Mouse (Mus musculus): ENCODE data around the gene Taf1d.
A peak's percentile ranks its signal among the peaks of the same experiment; 100 is the strongest.
"Not testable (repeated sequence)": the region's sequence is repeated elsewhere in the genome, so short reads cannot be mapped to it uniquely, and the experiment has no call there.

Taf1d gene

DNA sequence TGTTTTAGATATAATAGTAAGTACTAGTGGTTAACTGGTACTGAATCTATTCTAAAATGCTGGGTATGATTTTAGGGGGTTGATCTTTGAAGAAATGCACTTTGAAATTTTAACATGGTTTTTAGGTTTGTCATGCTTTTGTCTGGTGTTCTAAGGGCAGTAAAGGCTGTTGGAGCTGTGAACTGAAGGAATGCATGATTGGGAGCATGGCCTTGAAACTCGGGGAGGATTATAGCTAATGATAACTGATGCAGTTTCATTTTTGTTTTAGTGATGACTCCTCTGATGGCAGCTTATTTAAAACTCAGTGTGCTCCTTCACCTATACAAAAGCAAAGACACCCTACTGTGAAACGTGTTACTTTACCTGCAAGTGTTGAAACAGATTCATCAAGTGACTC lies 2.2 kb downstream of the Taf1d start:
- no peak for DNase-seq (ENCODE audit: extremely low spot score)

DNA sequence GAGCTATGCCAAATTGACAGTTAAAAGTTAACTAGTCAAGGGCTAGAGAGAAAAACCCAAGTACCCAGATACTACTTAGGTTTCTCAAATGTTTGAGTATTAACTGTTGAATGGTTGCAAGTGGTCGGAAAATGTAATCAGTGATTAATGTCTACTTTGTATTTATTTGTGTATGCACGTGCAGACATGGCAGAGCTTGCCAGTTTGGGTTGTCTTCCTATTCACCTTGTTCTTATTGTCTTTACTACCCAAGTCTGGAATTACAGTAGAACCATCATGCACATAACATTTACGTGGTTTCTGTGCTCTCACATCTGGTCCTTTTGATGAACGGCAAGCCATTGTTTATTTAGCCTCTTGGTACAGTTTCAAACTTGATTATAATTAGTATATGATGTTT lies 3.4 kb downstream of the Taf1d start:
- DNase-seq (ENCODE audit: extremely low spot score), result no peak

GRCm38 (mm10) chr9:15310179-15310578 lies 4.2 kb downstream of the Taf1d start:
- DNase-seq (ENCODE audit: extremely low spot score), result no peak

DNA sequence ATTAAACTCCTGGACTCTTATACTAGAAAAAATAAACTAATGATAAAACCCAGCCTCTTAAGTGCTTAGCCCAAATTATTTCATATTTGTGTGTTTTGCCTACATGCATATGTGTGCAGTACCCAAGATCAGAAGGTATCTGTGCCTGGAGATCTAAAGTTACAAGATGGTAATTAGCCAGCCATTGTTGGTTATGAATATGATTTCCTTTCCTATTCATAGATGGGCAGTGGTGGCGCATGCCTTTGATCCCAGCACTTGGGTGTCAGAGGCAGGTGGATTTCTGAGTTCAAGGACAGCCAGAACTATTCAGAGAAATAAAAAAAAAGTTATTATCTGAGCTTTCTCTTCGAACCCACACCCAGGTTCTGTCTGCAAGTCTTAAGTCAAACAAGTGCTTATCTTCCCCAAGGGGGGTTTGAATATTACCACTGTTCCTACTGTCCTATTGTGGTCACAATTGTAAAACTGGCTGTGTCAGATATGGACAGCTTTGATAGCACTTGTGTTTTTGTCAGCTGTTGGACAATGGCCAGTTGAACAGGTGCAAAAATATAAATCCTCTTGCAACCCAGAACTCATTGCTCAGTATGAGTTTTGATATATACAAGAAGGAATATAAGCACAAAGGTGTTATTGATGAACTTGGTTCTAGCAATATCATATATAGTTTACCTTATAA lies 6.2 kb downstream of the Taf1d start:
- no peak for DNase-seq (ENCODE audit: extremely low spot score)

DNA sequence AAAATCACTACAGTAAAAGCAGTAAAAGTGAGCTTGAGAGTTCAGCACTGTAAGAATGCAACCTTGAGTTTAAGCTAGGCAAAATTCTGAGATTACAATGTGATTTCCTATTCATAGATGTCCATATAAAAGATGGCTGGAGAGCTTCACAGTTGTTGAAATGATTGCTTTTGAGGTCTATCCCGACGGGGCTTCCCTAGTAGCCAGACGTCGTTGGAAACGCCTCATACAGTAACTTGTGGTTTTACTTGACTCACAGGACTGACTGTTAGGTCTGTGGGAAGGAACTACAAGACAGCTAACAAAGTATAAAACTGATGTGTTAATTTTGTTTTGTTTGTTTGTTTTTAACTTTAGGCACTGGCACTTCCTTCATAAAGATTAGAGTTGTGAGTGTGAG lies 7.6 kb downstream of the Taf1d start:
- DNase-seq (ENCODE audit: extremely low spot score), result no peak

DNA sequence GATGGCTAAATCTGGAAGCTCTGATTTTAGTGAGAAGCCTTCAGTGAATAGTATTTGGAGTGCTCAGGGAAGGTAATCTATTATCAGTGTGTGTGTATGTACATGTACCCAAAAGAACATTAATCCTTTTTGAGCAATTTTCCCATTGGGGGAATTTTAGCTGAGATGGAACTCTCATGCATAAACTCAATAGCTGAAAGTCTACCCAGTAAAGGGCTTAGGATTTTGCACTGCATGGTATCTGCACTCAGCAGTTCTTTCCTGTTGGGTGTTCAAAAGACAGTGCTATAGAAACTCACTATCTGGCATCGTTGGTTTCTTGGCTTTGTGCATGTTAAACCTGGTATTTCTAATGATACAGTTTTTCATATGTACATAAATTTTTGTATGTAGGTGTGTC lies 8.6 kb downstream of the Taf1d start:
- no peak for DNase-seq (ENCODE audit: extremely low spot score)

- DNase-seq (ENCODE audit: extremely low spot score), result not testable (repeated sequence)
Observed at GRCm38 (mm10) chr9:15316296-15316695, 10.3 kb downstream of the Taf1d start.

- DNase-seq (ENCODE audit: extremely low spot score), result no peak
Observed at GRCm38 (mm10) chr9:15317223-15318169, 11.5 kb downstream of the Taf1d start.

GRCm38 (mm10) chr9:15318170-15318742 lies 12.2 kb downstream of the Taf1d start:
- no peak for DNase-seq (ENCODE audit: extremely low spot score)

DNA sequence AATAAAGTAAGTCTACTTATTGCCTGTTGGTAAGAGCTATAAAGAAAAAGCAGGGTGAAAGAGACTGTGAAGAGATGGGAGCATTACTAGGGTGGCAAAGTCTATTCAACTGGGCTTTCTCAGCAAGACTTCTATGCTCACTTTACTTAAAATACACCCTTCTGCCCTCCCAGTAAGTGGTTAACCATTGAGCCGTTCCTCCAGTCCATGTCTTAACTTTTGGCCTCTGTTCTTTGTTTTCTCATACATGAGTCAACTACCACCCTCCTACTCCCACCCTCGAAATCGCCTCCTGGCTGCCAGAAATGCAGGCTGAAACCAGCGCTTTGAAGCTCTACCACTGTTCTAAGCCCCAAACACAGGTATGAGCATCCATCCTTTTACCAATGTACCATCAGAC lies 31.8 kb downstream of the Taf1d start:
- no peak for DNase-seq (ENCODE audit: extremely low spot score)

- DNase-seq (ENCODE audit: extremely low spot score), result no peak
Observed at GRCm38 (mm10) chr9:15349925-15350324, 43.9 kb downstream of the Taf1d start.

GRCm38 (mm10) chr9:15356916-15357483 lies 51.0 kb downstream of the Taf1d start:
- DNase-seq (ENCODE audit: extremely low spot score), result no peak

DNA sequence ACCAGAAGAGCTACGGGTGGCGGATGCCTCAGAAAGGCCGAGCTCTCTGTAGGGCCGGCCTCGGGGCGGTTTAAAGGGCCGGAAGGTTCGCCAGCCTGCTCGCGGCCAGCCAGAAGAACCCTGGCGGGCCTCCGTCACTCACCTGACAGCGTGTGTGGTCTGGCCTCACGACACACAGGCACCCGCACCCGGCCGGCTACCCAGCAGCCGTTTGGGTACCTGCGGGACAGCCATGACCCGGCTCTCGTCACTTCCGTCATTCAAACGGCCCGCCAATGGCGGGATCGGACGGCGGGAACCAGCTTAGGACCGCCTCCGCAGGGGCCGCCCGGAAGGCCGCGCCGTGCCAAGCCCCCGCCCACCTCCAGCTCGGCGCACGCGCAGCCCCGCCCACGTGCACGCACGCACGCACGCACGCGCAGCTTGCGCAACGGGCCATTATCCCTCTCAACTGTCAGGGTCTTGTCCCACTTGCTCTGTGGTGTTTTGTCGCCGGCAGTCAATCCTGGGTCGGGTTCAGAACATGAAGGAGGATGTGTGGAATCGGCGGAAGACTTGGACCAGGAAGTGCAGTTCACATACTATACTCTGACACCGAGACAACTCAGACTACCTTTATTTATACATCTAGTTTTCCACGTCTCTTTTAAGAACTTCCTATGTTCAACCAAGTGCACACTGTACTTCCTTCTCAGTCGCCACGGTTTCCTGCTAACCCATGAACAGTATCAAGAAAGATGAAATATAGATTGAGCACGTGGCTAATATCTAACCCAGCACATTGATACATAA lies 51.7 kb downstream of the Taf1d start, which contains the start of gene Cep295:
TSS of gene Cep295 (minus strand) at position 305 of the 792 bp plus-strand sequence.
- DNase-seq (ENCODE audit: extremely low spot score), result peak; percentile 96

- no peak for DNase-seq (ENCODE audit: extremely low spot score)
Observed at GRCm38 (mm10) chr9:15364843-15365242, 58.8 kb downstream of the Taf1d start.

DNA sequence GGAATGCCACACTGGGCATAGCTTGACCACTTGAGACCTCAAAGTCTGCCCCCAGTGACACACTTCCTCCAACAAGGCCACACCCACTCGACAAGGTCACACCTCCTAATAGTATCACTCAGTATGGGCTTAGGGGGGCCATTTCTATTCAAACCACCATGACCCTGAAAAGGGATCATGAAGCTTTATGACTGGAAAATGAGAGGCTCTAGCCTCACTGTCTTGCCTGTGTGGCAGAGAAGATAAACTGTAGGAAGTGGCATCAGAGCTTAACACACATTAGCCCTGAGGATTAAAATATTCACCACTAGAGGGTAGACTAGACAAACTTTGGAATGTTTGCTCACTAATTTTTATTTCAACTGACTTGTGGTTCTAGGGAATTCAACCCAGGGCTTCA lies 59.8 kb downstream of the Taf1d start:
- no peak for DNase-seq (ENCODE audit: extremely low spot score)

- no peak for DNase-seq (ENCODE audit: extremely low spot score)
Observed at GRCm38 (mm10) chr9:15366260-15366659, 60.2 kb downstream of the Taf1d start.
